Mouse (Mus musculus): ENCODE measurements around the gene Fam129a. TPM values are rescaled to one million over a fixed set of nuclear protein-coding genes. Genes with fewer than 3 reads are reported as not detected.
"Not testable (repeated sequence)": the region's sequence is repeated elsewhere in the genome, so short reads cannot be mapped to it uniquely, and the experiment has no call there.

Gene Fam129a
- polyA plus RNA-seq, 1 experiment from 2014 or later, result 21.7 TPM

- WGBS, result 60% methylated on average over 7 of the region's 7 CpGs
- ATAC-seq (ENCODE audit: insufficient read depth, low FRiP score, low read depth), result peak; percentile 71; the same call in 1 of the 2 replicates
- Histone ChIP-seq H3K9ac (no peak overlapping the region), H3K9me3 (no peaks in the 10 kb centered on the region), H3K4me1 (no peaks in the 10 kb centered on the region), H3K27ac (no peak overlapping the region), H3K36me3 (no peaks in the 10 kb centered on the region), H3K4me2 (no peak overlapping the region), H3K4me3 (replicated peaks) (no peak overlapping the region), H3K27me3 (replicated peaks) (no peaks in the 10 kb centered on the region)
Measured at GRCm38 (mm10) chr1:151741199-151741621, 170.2 kb downstream of the Fam129a start.

DNA sequence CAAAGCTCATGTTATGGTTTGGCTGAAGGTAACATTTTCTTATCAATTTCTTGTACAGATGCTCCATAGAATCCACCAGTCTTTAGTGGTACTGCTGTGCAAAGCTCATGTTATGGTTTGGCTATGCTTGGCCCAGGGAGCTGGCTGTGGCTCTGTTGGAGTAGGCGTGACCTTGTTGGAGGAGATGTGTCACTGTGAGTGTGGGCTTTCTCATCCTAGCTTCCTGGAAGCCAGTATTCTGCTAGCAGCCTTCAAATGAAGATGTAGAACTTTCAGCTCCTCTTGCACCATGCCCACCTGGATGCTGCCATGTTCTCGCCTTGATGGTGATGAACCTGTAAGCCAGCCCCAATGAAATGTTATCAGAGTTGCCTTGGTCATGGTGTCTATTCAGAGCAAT, 178.9 kb downstream of the Fam129a start:
- WGBS, result 93% methylated on average over 2 of the region's 2 CpGs
- ATAC-seq (ENCODE audit: insufficient read depth, low FRiP score, low read depth); H3K27ac ChIP-seq: not testable (repeated sequence)

GRCm38 (mm10) chr1:151752946-151753345, 182.0 kb downstream of the Fam129a start:
- WGBS, result 54% methylated on average over 4 of the region's 4 CpGs
- no peak for ATAC-seq (ENCODE audit: insufficient read depth, low FRiP score, low read depth)
- Histone ChIP-seq H3K9ac (no peak overlapping the region), H3K4me3 (replicated peaks) (no peak overlapping the region), H3K4me1 (peaks cover 6% of the 10 kb centered on the region), H3K27me3 (replicated peaks) (no peaks in the 10 kb centered on the region), H3K9me3 (no peaks in the 10 kb centered on the region), H3K27ac (no peak overlapping the region), H3K4me2 (no peak overlapping the region), H3K36me3 (no peaks in the 10 kb centered on the region)

More for the DNA sequence above, 178.9 kb downstream of the Fam129a start:
- not testable (repeated sequence) for H3K4me1 ChIP-seq; H3K4me2 ChIP-seq; H3K9me3 ChIP-seq; H3K9ac ChIP-seq; H3K27me3 ChIP-seq (replicated peaks); H3K36me3 ChIP-seq; H3K4me3 ChIP-seq (replicated peaks)

DNA sequence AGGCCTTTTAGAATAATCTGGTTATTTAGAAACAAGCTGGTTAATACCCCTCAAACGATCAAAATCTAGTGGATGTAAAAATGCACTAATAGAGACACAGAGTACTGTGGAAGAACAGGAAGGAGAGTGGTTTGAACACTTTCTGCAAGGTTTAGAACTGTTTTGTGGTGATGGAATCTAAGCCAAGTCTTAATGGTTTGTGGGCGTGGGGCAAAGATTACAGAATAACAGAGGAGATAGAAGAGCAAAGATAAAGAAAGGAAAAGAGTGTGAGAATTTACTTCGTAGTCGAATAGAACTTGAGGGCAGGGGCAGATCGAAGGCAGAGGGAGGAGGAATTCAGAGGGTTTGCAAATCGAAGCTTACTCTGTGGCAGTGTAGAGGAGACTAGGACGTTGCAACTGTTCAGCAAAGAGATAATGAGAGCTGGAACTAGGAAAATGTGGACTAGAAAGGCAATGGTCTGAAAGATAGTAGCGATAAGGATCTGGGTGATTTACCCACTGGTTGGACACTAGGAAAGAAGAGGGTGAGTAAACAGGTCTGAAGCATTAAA, 182.5 kb downstream of the Fam129a start:
- ATAC-seq (ENCODE audit: insufficient read depth, low FRiP score, low read depth), result no peak
- WGBS, result 69% methylated on average over 8 of the region's 8 CpGs
- Histone ChIP-seq H3K9ac (no peak overlapping the region), H3K9me3 (no peaks in the 10 kb centered on the region), H3K27me3 (replicated peaks) (no peaks in the 10 kb centered on the region), H3K4me2 (no peak overlapping the region), H3K27ac (no peak overlapping the region), H3K36me3 (no peaks in the 10 kb centered on the region), H3K4me1 (peaks cover 6% of the 10 kb centered on the region), H3K4me3 (replicated peaks) (no peak overlapping the region)

DNA sequence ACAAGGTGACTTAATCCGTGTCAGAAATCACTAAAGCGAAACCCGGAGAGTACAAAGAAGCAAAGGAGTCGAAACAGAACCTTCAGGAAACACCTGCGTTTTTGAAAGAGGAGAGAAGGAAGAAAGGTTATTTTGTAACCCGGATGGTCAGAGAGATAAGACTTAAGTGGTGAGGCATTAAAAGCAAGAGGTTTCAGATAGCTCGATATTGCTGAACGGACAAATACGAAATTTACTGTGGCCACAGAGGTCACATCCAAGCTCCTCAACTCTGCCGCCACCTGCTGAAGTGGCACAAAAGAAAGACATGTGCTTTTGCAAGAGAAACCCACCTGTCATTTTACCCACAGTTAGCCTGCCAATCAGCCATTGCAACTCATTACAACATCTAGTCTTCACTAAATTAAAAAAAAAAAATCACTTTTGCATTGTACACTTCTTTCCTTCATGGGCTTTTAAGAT, 183.1 kb downstream of the Fam129a start:
- H3K27me3 ChIP-seq (replicated peaks), result no peaks in the 10 kb centered on the region
- H3K4me1 ChIP-seq, result peaks cover 6% of the 10 kb centered on the region
- H3K27ac ChIP-seq, result 0 out of 2 replicates have a peak overlapping the region, but pooled peaks have one; percentile 6
- no peaks in the 10 kb centered on the region for H3K36me3 ChIP-seq
- no peak for ATAC-seq (ENCODE audit: insufficient read depth, low FRiP score, low read depth)
- H3K9me3 ChIP-seq, result no peaks in the 10 kb centered on the region
- WGBS, result 56% methylated on average over 10 of the region's 10 CpGs
- peak overlapping the region; percentile 90 for H3K4me3 ChIP-seq (replicated peaks)
- peak overlapping the region; percentile 49 for H3K4me2 ChIP-seq
- no peak overlapping the region for H3K9ac ChIP-seq

GRCm38 (mm10) chr1:151754881-151755659, 184.1 kb downstream of the Fam129a start, which contains the start of gene Edem3:
Gene Edem3 (plus strand): TSS chr1:151755371.
- Histone ChIP-seq H3K36me3 (0 out of 2 replicates have a peak, but pooled peaks cover 3% of the 10 kb centered on the region), H3K4me1 (peaks cover 6% of the 10 kb centered on the region), H3K4me2 (peak within 1 kb of the TSS; percentile 73), H3K27ac (peak within 1 kb of the TSS; percentile 80), H3K9me3 (no peaks in the 10 kb centered on the region), H3K27me3 (replicated peaks) (no peaks in the 10 kb centered on the region), H3K9ac (peak within 1 kb of the TSS; percentile 67), H3K4me3 (replicated peaks) (peak within 1 kb of the TSS; percentile 90)
- under 1% methylated on average over 64 of the region's 64 CpGs for WGBS
- ATAC-seq (ENCODE audit: insufficient read depth, low FRiP score, low read depth), result peak; percentile 99

GRCm38 (mm10) chr1:151755660-151756424, 184.9 kb downstream of the Fam129a start:
- peak overlapping the region; percentile 80 for H3K27ac ChIP-seq
- ATAC-seq (ENCODE audit: insufficient read depth, low FRiP score, low read depth), result no peak
- peaks cover 6% of the 10 kb centered on the region for H3K4me1 ChIP-seq
- H3K4me3 ChIP-seq (replicated peaks), result peak overlapping the region; percentile 90
- H3K36me3 ChIP-seq, result 0 out of 2 replicates have a peak, but pooled peaks cover 3% of the 10 kb centered on the region
- no peaks in the 10 kb centered on the region for H3K27me3 ChIP-seq (replicated peaks)
- no peaks in the 10 kb centered on the region for H3K9me3 ChIP-seq
- peak overlapping the region; percentile 67 for H3K9ac ChIP-seq
- 5% methylated on average over 36 of the region's 36 CpGs for WGBS
- H3K4me2 ChIP-seq, result peak overlapping the region; percentile 73

- Histone ChIP-seq H3K36me3 (0 out of 2 replicates have a peak, but pooled peaks cover 3% of the 10 kb centered on the region), H3K4me2 (peak overlapping the region; percentile 73), H3K4me3 (replicated peaks) (peak overlapping the region; percentile 90), H3K4me1 (peaks cover 6% of the 10 kb centered on the region), H3K9ac (0 out of 2 replicates have a peak overlapping the region, but pooled peaks have one; percentile 67), H3K9me3 (no peaks in the 10 kb centered on the region), H3K27me3 (replicated peaks) (no peaks in the 10 kb centered on the region), H3K27ac (no peak overlapping the region)
- no peak for ATAC-seq (ENCODE audit: insufficient read depth, low FRiP score, low read depth)
- WGBS, result 31% methylated on average over 1 of the region's 1 CpGs
Measured at GRCm38 (mm10) chr1:151756425-151756728, 185.4 kb downstream of the Fam129a start.

DNA sequence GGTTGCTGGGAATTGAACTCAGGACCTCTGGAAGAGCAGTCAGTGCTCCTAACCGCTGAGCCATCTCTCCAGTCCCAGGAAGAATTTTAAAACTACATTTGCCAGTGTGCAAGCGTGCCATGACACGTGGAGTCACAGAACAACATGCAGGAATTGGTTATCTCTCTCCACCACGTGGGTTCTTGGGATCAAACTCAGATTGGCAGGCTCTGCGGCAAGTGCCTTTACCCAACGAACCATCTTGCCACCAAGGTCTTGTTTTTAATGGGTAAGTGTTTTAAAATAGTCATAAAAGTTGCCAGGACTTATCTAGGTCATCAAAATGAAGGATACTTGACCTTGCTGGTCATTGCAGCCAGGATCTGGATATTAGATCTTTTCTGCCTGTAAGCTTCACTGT, 187.3 kb downstream of the Fam129a start:
- H3K4me2 ChIP-seq, result no peak overlapping the region
- H3K4me3 ChIP-seq (replicated peaks), result no peak overlapping the region
- 0 out of 2 replicates have a peak, but pooled peaks cover 9% of the 10 kb centered on the region for H3K36me3 ChIP-seq
- H3K27ac ChIP-seq, result no peak overlapping the region
- no peaks in the 10 kb centered on the region for H3K9me3 ChIP-seq
- peaks cover 6% of the 10 kb centered on the region for H3K4me1 ChIP-seq
- ATAC-seq (ENCODE audit: insufficient read depth, low FRiP score, low read depth), result no peak
- no peak overlapping the region for H3K9ac ChIP-seq
- WGBS, result 80% methylated on average over 6 of the region's 6 CpGs
- H3K27me3 ChIP-seq (replicated peaks), result no peaks in the 10 kb centered on the region

DNA sequence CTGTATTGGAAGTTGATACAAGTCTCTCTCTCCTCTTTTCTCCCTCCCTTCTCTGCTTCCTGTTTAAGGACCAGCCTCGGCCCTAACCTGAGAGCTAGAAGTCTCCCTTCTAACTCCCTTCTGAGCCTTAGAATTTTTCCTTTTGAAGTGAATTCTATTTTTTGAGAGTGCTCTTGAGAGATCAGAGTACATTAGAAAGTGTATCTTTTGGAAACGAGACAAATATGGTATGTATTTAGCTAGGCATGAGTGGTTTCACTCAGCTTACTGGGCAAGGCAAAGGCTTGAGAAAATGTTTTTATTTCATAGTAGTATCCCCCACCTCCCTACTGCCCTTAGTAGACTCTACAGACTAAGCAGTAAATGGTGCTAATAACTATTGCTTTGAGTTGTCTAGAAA, 188.0 kb downstream of the Fam129a start:
- no peak overlapping the region for H3K27ac ChIP-seq
- 0 out of 2 replicates have a peak, but pooled peaks cover 9% of the 10 kb centered on the region for H3K36me3 ChIP-seq
- H3K9ac ChIP-seq, result no peak overlapping the region
- no peak overlapping the region for H3K4me3 ChIP-seq (replicated peaks)
- peaks cover 6% of the 10 kb centered on the region for H3K4me1 ChIP-seq
- no peaks in the 10 kb centered on the region for H3K9me3 ChIP-seq
- no peak for ATAC-seq (ENCODE audit: insufficient read depth, low FRiP score, low read depth)
- H3K27me3 ChIP-seq (replicated peaks), result no peaks in the 10 kb centered on the region
- WGBS, result 60% methylated on average over 2 of the region's 2 CpGs
- no peak overlapping the region for H3K4me2 ChIP-seq

- Histone ChIP-seq H3K9me3 (no peaks in the 10 kb centered on the region), H3K27ac (no peak overlapping the region), H3K4me2 (no peak overlapping the region), H3K27me3 (replicated peaks) (no peaks in the 10 kb centered on the region), H3K4me3 (replicated peaks) (no peak overlapping the region), H3K9ac (no peak overlapping the region), H3K36me3 (0 out of 2 replicates have a peak, but pooled peaks cover 9% of the 10 kb centered on the region), H3K4me1 (no peaks in the 10 kb centered on the region)
- ATAC-seq (ENCODE audit: insufficient read depth, low FRiP score, low read depth), result no peak
- WGBS, result 65% methylated on average over 3 of the region's 3 CpGs
Measured at GRCm38 (mm10) chr1:151764236-151764635, 193.2 kb downstream of the Fam129a start.

All from stomach, embryonic 15.5 days (tissue).